Mouse (Mus musculus) midbrain, embryonic 11.5 days (tissue): ENCODE results near the gene 2310034G01Rik. TPM values are rescaled to one million over a fixed set of nuclear protein-coding genes. Genes with fewer than 3 reads are reported as not detected.

Experiments
- ATAC-seq: fragments of 200-750 bp; cut with Nextera tagmentation; 2 replicates; pipeline ENCODE4 v1.8.0; 2017; ENCODE audit warnings: moderate TSS enrichment, moderate library complexity; ENCODE audit not compliant: low FRiP score
- DNase-seq: peaks from one replicate; pipeline ENCODE4 v3.0.0; 2015; ENCODE audit warnings: low spot score; ENCODE audit errors: missing footprints
- H3K27ac ChIP-seq: fragments of 300-500 bp; sonication (generic); 2 replicates; pipeline ENCODE4 v1.5.1; 2014; ENCODE audit warnings: low read depth, low read length
- H3K27me3 ChIP-seq: fragments of 300-500 bp; sonication (generic); 2 replicates; pipeline ENCODE4 v1.6.1; 2014; ENCODE audit warnings: mild to moderate bottlenecking, low read length, moderate library complexity, mixed read lengths; ENCODE audit not compliant: control insufficient read depth, insufficient read depth
- H3K36me3 ChIP-seq: fragments of 300-500 bp; sonication (generic); 2 replicates; pipeline ENCODE4 v1.6.1; 2014; ENCODE audit warnings: mild to moderate bottlenecking, low read length, moderate library complexity, mixed read lengths; ENCODE audit not compliant: control insufficient read depth, insufficient read depth
- H3K4me1 ChIP-seq: fragments of 300-500 bp; sonication (generic); 2 replicates; pipeline ENCODE4 v1.6.1; 2014; ENCODE audit warnings: low read length; ENCODE audit not compliant: control insufficient read depth, insufficient read depth
- H3K4me2 ChIP-seq: fragments of 300-500 bp; sonication (generic); 2 replicates; pipeline ENCODE4 v1.6.1; 2014; ENCODE audit warnings: mild to moderate bottlenecking, moderate library complexity
- H3K4me3 ChIP-seq: fragments of 300-500 bp; sonication (generic); 2 replicates; pipeline ENCODE4 v1.5.1; 2014; ENCODE audit warnings: low read depth, low read length
- H3K9ac ChIP-seq: fragments of 300-500 bp; sonication (generic); 2 replicates; pipeline ENCODE4 v1.6.1; 2014; ENCODE audit warnings: low read length
- H3K9me3 ChIP-seq: fragments of 300-500 bp; sonication (generic); 2 replicates; pipeline ENCODE4 v1.6.1; 2016; ENCODE audit warnings: low read length; ENCODE audit not compliant: control insufficient read depth
- WGBS: fragments of 180-500 bp; shearing (Covaris S2); extraction: QIAGEN DNeasy Blood & Tissue Kit; methylation state at CpG from one replicate; pipeline ENCODE4 v1.1.7; 2014; 5-methylcytosine and 5-hydroxymethylcytosine counted together
- polyA plus RNA-seq: library from polyadenylated mRNA; unstranded; fragments of >200 nt; fragmentation: Nextera tagmentation; extraction: Ambion mirVana; gene quantifications from 2 replicates; pipeline ENCODE4 v1.2.1, GENCODE M21; 2014

Gene 2310034G01Rik
- polyA plus RNA-seq, 1 experiment from 2014 or later, result 1.6 TPM

DNA sequence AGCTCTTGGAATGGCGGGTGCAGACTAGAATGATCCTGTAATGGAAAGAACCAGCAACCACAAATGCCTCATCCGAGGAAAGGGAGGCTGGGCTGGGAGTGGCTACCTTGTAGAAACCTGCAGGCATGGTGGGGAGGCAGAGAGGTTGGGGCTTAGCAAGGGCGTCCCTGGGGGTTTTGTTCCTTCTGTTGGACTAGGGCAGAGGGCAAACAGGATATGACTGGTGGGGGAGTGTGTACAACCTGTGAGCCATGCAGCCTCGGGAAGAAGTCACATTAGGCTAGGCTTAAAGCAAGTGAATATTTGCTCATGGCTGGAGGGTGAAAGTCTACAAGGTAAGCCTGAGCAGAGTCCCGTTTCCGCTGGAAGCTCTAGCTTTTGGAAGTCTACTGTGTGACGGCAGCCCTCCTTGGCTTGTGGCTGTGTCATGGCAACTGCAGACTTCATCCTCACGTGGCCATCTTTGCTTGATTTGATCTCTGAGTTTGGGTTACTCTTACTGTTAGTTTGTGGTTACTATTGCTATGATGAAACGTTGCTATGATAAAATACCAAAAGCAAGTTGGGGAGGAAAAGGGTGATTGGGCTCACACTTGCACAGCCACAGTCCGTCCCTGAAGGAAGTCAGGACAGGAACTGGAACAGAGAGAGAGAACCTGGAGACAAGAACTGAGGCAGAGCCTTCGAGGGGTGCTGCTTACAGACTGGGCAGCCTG is 13.3 kb upstream of the 2310034G01Rik start:
- DNase-seq, result no peak
- no peak for ATAC-seq
- H3K4me2 ChIP-seq, result no peak overlapping the region
- H3K4me3 ChIP-seq, result no peak overlapping the region
- no peaks in the 10 kb centered on the region for H3K9me3 ChIP-seq
- H3K36me3 ChIP-seq, result no peaks in the 10 kb centered on the region
- no peak overlapping the region for H3K9ac ChIP-seq
- H3K27me3 ChIP-seq, result peaks cover under 1% of the 10 kb centered on the region; the same call in 1 of the 2 replicates
- H3K4me1 ChIP-seq, result no peaks in the 10 kb centered on the region
- no peak overlapping the region for H3K27ac ChIP-seq
- WGBS, result 87% methylated on average over 11 of the region's 11 CpGs

DNA sequence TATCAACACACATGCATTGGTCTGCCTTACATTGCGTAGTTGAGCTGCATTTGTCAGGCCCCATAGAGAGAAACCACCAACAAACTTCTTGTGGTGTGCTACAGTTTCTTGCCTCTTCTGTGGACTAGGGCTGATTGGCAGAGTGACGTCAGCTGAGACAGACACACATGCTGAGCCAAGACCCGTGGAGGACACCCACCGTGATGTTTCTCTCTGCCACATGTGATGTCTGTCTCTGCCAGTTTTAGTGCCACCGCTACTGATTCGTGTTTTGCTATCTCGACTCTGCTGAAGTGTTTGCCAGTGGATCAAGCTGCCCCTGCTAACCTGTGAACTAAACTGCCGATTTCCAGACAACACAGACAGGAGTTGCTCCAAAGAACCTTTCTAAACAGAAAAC is 12.0 kb upstream of the 2310034G01Rik start:
- WGBS, result 85% methylated on average over 8 of the region's 8 CpGs
- DNase-seq, result no peak
- Histone ChIP-seq H3K27ac (no peak overlapping the region), H3K9ac (no peak overlapping the region), H3K27me3 (peaks cover 12% of the 10 kb centered on the region), H3K4me2 (no peak overlapping the region), H3K36me3 (no peaks in the 10 kb centered on the region), H3K4me3 (no peak overlapping the region), H3K4me1 (peaks cover 1% of the 10 kb centered on the region; the same call in 1 of the 2 replicates), H3K9me3 (no peaks in the 10 kb centered on the region)
- ATAC-seq, result no peak

- Histone ChIP-seq H3K9ac (no peak overlapping the region), H3K27ac (no peak overlapping the region), H3K36me3 (no peaks in the 10 kb centered on the region), H3K9me3 (no peaks in the 10 kb centered on the region), H3K27me3 (peaks cover 15% of the 10 kb centered on the region), H3K4me2 (no peak overlapping the region), H3K4me1 (peaks cover 3% of the 10 kb centered on the region; the same call in 1 of the 2 replicates), H3K4me3 (no peak overlapping the region)
- DNase-seq (no peak), ATAC-seq (no peak)
- 53% methylated on average over 4 of the region's 4 CpGs for WGBS
Observed at GRCm38 (mm10) chr19:46358381-46358780, 8.3 kb upstream of the 2310034G01Rik start.

DNA sequence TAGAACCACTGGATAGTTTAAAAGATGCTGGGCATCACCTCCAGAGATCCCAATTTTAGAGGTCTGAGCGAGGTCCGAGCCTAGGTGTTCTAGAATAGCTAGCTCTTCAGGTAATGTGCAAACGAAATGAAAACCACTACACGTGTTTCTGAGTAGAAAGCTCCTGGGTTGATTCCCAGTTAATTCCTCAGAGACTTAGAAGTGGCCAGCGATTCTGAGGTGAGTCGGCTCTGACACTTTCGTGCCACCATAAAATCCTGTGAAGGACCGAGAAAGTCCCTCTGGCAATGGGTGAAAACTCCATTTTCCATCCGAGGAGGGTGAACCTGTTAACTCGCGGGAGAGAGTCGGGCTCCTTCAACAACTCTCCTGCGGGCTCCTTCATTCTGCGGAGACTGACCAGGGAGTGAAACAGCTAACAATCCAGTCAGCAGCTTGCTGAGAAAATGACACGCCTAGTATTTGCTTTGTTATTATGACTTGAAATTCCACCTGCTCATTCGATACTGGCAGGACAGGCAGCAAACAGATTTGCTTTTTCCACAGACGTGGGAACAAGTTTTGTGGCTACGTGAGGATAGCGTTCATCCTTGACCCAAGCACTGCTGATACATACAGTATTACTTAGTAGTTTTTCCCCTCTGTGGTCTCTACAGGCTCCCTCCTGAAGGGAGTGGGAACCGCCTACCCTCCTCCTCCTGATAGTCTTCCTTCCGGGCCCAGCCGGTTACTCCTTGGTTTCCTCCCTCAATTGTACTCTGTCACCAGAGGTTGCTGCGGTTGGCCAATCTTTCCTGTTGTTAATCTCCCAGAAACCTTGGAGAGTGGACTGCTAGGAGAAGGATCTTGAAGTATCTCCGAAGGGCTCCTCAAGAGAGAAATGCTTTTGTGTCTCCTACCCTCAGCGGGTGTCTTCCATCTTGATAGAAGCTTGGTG is 7.5 kb upstream of the 2310034G01Rik start:
- H3K9ac ChIP-seq, result peak overlapping the region; percentile 71
- WGBS, result 18% methylated on average over 25 of the region's 25 CpGs
- H3K27ac ChIP-seq, result no peak overlapping the region
- peak overlapping the region; percentile 45 for H3K4me3 ChIP-seq
- H3K36me3 ChIP-seq, result no peaks in the 10 kb centered on the region
- H3K9me3 ChIP-seq, result no peaks in the 10 kb centered on the region
- H3K4me1 ChIP-seq, result peaks cover 3% of the 10 kb centered on the region; the same call in 1 of the 2 replicates
- H3K27me3 ChIP-seq, result peaks cover 15% of the 10 kb centered on the region
- peak overlapping the region; percentile 91 for H3K4me2 ChIP-seq
- DNase-seq (no peak), ATAC-seq (0 out of 2 replicates have a peak, but pooled peaks have one; percentile 5)

- no peak overlapping the region for H3K27ac ChIP-seq
Observed at GRCm38 (mm10) chr19:46356701-46357138, 6.6 kb upstream of the 2310034G01Rik start.

GRCm38 (mm10) chr19:46349550-46349949 is 552 bp downstream of the 2310034G01Rik start:
- Histone ChIP-seq H3K36me3 (no peaks in the 10 kb centered on the region), H3K9ac (peak overlapping the region; percentile 76; the same call in 1 of the 2 replicates), H3K27ac (no peak overlapping the region), H3K27me3 (peaks cover 23% of the 10 kb centered on the region), H3K4me1 (peaks cover 10% of the 10 kb centered on the region), H3K9me3 (no peaks in the 10 kb centered on the region), H3K4me2 (peak overlapping the region; percentile 94), H3K4me3 (peak overlapping the region; percentile 56)
- DNase-seq (no peak), ATAC-seq (no peak)
- WGBS, result 29% methylated on average over 6 of the region's 6 CpGs

More at GRCm38 (mm10) chr19:46356701-46357138, 6.6 kb upstream of the 2310034G01Rik start:
- H3K36me3 ChIP-seq, result no peaks in the 10 kb centered on the region
- H3K4me2 ChIP-seq, result peak overlapping the region; percentile 91
- H3K9ac ChIP-seq, result peak overlapping the region; percentile 71
- ATAC-seq (peak; percentile 89), DNase-seq (peak; percentile 96)
- H3K4me3 ChIP-seq, result peak overlapping the region; percentile 45
- H3K27me3 ChIP-seq, result peaks cover 15% of the 10 kb centered on the region
- WGBS, result under 1% methylated on average over 29 of the region's 29 CpGs
- H3K9me3 ChIP-seq, result no peaks in the 10 kb centered on the region
- peaks cover 3% of the 10 kb centered on the region; the same call in 1 of the 2 replicates for H3K4me1 ChIP-seq

GRCm38 (mm10) chr19:46348761-46349458 is 1.2 kb downstream of the 2310034G01Rik start:
- Histone ChIP-seq H3K27ac (peak overlapping the region; percentile 35; the same call in 1 of the 2 replicates), H3K9me3 (no peaks in the 10 kb centered on the region), H3K4me2 (peak overlapping the region; percentile 94), H3K4me1 (peaks cover 10% of the 10 kb centered on the region), H3K9ac (peak overlapping the region; percentile 76), H3K36me3 (no peaks in the 10 kb centered on the region), H3K27me3 (peaks cover 23% of the 10 kb centered on the region), H3K4me3 (peak overlapping the region; percentile 56)
- peak; percentile 89 for ATAC-seq
- WGBS, result 1% methylated on average over 77 of the region's 78 CpGs
- DNase-seq, result peak; percentile 96

DNA sequence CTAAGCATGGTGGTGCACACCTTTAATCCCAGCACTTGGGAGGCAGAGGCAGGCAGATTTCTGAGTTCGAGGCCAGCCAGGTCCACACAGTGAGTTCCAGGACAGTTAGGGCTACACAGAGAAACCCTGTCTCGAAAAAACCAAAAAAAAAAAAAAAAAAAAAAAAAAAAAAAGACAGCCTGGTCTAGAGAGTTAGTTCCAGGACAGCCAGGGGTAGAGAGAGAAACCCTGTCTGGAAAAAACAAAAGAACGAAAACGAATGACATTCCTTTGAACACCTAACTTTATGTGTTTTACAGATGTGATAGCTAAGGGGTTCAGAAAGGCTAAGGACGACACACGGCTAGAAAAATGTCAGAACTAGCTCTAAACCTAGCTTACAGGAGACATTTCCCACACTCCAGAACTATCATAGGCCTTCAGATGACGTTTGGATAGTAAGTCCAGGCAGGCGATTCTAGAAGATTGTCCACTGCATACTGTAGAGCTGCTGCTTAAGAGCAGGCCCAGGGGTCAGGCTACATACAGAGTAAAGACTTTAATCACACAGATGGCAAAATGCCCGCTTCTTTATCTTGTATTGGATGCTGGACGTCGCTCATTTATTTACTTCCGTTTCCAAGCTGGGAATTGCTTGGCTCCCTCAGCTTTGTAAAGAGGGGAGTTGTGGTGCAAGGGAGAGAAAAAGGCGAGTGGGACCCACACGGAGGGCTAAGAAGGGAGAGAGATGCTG is 2.0 kb downstream of the 2310034G01Rik start:
- Histone ChIP-seq H3K4me2 (peak overlapping the region; percentile 94), H3K4me3 (peak overlapping the region; percentile 56), H3K9me3 (no peaks in the 10 kb centered on the region), H3K27me3 (peaks cover 23% of the 10 kb centered on the region), H3K9ac (peak overlapping the region; percentile 76), H3K4me1 (peaks cover 10% of the 10 kb centered on the region), H3K27ac (0 out of 2 replicates have a peak overlapping the region, but pooled peaks have one; percentile 35), H3K36me3 (no peaks in the 10 kb centered on the region)
- DNase-seq, result no peak
- peak; percentile 40; the same call in 1 of the 2 replicates for ATAC-seq
- 36% methylated on average over 14 of the region's 14 CpGs for WGBS
